Mouse (Mus musculus) kidney, embryonic 14.5 days (tissue): ENCODE measurements around the gene Ephb4. TPM values are rescaled to one million over a fixed set of nuclear protein-coding genes. Genes with fewer than 3 reads are reported as not detected.
A peak's percentile ranks its signal among the peaks of the same experiment; 100 is the strongest.

Experiments used
- ATAC-seq: fragments of 200-750 bp; cut with Nextera tagmentation; 2 replicates; pipeline ENCODE4 v1.8.0; 2017; ENCODE audit warnings: moderate number of reproducible peaks, mild to moderate bottlenecking, moderate TSS enrichment, moderate library complexity; ENCODE audit not compliant: low FRiP score, low TSS enrichment
- H3K27ac ChIP-seq: fragments of 300-500 bp; sonication (generic); 2 replicates; pipeline ENCODE4 v1.5.1; 2014; ENCODE audit warnings: low read depth, mild to moderate bottlenecking, low read length, moderate library complexity, mixed read lengths
- H3K27me3 ChIP-seq: fragments of 300-500 bp; sonication (generic); 2 replicates; pipeline ENCODE4 v1.6.1; 2014; ENCODE audit warnings: mild to moderate bottlenecking, low read length; ENCODE audit not compliant: control insufficient read depth, insufficient read depth
- H3K36me3 ChIP-seq: fragments of 300-500 bp; sonication (generic); 2 replicates; pipeline ENCODE4 v1.6.1; 2014; ENCODE audit warnings: low read length, mixed read lengths; ENCODE audit not compliant: control insufficient read depth, insufficient read depth
- H3K4me1 ChIP-seq: fragments of 300-500 bp; sonication (generic); 2 replicates; pipeline ENCODE4 v1.6.1; 2014; ENCODE audit warnings: low read length, mixed read lengths; ENCODE audit not compliant: control insufficient read depth, insufficient read depth
- H3K4me2 ChIP-seq: fragments of 300-500 bp; sonication (generic); replicated peaks from 2 replicates; pipeline ENCODE4 v1.6.1; 2014; ENCODE audit warnings: low read depth, mild to moderate bottlenecking, low read length
- H3K4me3 ChIP-seq: fragments of 300-500 bp; sonication (generic); 2 replicates; pipeline ENCODE4 v1.5.1; 2014; ENCODE audit warnings: mild to moderate bottlenecking, low read length
- H3K9ac ChIP-seq: fragments of 300-500 bp; sonication (generic); 2 replicates; pipeline ENCODE4 v1.6.1; 2014; ENCODE audit warnings: low read depth, mild to moderate bottlenecking, low read length, moderate library complexity
- H3K9me3 ChIP-seq: fragments of 300-500 bp; sonication (generic); 2 replicates; pipeline ENCODE4 v1.6.1; 2016; ENCODE audit warnings: low read length; ENCODE audit not compliant: control insufficient read depth
- WGBS: fragments of 180-500 bp; shearing (Covaris S2); extraction: QIAGEN DNeasy Blood & Tissue Kit; methylation state at CpG from one replicate; pipeline ENCODE4 v1.1.7; 2014; 5-methylcytosine and 5-hydroxymethylcytosine counted together
- polyA plus RNA-seq: library from polyadenylated mRNA; unstranded; fragments of >200 nt; fragmentation: Nextera tagmentation; extraction: Ambion mirVana; gene quantifications from 2 replicates; pipeline ENCODE4 v1.2.1, GENCODE M21; 2014

Gene Ephb4
- polyA plus RNA-seq, 1 experiment from 2014 or later: 58.9 TPM

DNA sequence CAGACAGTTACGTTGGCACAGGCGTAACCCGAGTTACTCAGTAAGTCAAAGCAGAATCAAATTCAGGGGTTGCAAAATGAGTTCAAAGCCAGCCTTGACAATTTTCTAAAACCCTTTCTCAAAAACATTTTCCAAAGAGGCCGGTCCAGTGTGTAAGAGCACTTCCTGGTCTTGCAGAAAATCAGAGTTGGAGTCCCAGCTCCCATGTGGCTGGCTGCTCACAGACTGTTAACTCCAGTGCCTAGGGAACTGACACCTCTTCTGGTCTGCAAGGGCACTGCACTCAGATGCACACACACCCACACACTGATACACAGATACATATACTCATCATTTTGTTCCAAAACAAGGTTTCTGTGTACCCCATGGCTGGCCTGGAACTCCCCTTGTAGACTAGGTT lies 41.6 kb upstream of the Ephb4 start:
- Histone ChIP-seq H3K4me1 (peaks cover 44% of the 10 kb centered on the region), H3K9ac (peak overlapping the region; percentile 96; the same call in 1 of the 2 replicates), H3K27ac (peak overlapping the region; percentile 92), H3K9me3 (peaks cover 7% of the 10 kb centered on the region; the same call in 1 of the 2 replicates), H3K4me3 (peak overlapping the region; percentile 85), H3K4me2 (peak overlapping the region; percentile 65), H3K27me3 (no peaks in the 10 kb centered on the region), H3K36me3 (peaks cover 59% of the 10 kb centered on the region)
- no peak for ATAC-seq
- 96% methylated on average over 4 of the region's 4 CpGs for WGBS

GRCm38 (mm10) chr5:137313466-137314192 lies 36.3 kb upstream of the Ephb4 start:
- Histone ChIP-seq H3K4me2 (peak overlapping the region; percentile 85), H3K27ac (peak overlapping the region; percentile 91), H3K9me3 (peaks cover 4% of the 10 kb centered on the region; the same call in 1 of the 2 replicates), H3K36me3 (peaks cover 36% of the 10 kb centered on the region), H3K4me3 (peak overlapping the region; percentile 68), H3K9ac (peak overlapping the region; percentile 74), H3K27me3 (no peaks in the 10 kb centered on the region), H3K4me1 (peaks cover 32% of the 10 kb centered on the region)
- peak; percentile 58; the same call in 1 of the 2 replicates for ATAC-seq
- WGBS: 2% methylated on average over 22 of the region's 22 CpGs

GRCm38 (mm10) chr5:137314193-137315083 lies 35.5 kb upstream of the Ephb4 start, which contains the start of gene Trip6:
Gene Trip6 (minus strand): TSS chr5:137314404.
- Histone ChIP-seq H3K27me3 (no peaks in the 10 kb centered on the region), H3K36me3 (peaks cover 28% of the 10 kb centered on the region), H3K9ac (peak within 1 kb of the TSS; percentile 74), H3K4me1 (peaks cover 32% of the 10 kb centered on the region), H3K4me3 (peak within 1 kb of the TSS; percentile 68), H3K4me2 (peak within 1 kb of the TSS; percentile 85), H3K27ac (peak within 1 kb of the TSS; percentile 94), H3K9me3 (no peaks in the 10 kb centered on the region)
- WGBS: 13% methylated on average over 30 of the region's 30 CpGs
- ATAC-seq: peak; percentile 96

- peak; percentile 22 for ATAC-seq
- H3K27ac ChIP-seq: peak overlapping the region; percentile 94; the same call in 1 of the 2 replicates
- peak overlapping the region; percentile 74; the same call in 1 of the 2 replicates for H3K9ac ChIP-seq
- H3K4me2 ChIP-seq: peak overlapping the region; percentile 85
- 46% methylated on average over 30 of the region's 30 CpGs for WGBS
- no peaks in the 10 kb centered on the region for H3K27me3 ChIP-seq
- H3K4me3 ChIP-seq: no peak overlapping the region
- H3K36me3 ChIP-seq: peaks cover 20% of the 10 kb centered on the region
- H3K4me1 ChIP-seq: peaks cover 32% of the 10 kb centered on the region
- H3K9me3 ChIP-seq: no peaks in the 10 kb centered on the region
These were observed 34.6 kb upstream of the Ephb4 start for GRCm38 (mm10) chr5:137315084-137315903.

DNA sequence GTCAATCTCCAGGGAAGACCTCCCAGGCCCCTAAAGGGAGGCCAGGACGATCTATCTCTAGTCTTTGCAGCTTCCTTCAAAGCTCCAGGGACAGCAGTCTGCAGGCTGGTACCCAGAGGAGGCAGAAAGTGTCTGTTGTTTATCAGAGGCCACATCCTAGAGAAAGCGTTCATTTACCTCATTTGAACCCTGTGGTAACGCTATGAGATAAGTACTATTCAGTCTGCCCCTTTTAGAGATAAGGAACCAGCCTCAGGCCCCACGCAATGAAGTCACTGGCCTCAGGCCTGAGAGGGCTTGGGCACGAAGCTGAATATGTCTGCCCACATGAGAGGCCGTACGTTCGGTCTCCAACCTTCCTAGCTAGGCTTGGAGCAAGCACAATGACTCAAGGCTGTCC lies 32.5 kb upstream of the Ephb4 start:
- no peak overlapping the region for H3K27ac ChIP-seq
- WGBS: 90% methylated on average over 8 of the region's 8 CpGs
- no peak overlapping the region for H3K4me2 ChIP-seq
- no peak overlapping the region for H3K9ac ChIP-seq
- no peak overlapping the region for H3K4me3 ChIP-seq
- peaks cover 26% of the 10 kb centered on the region for H3K4me1 ChIP-seq
- ATAC-seq: no peak
- H3K27me3 ChIP-seq: no peaks in the 10 kb centered on the region
- H3K9me3 ChIP-seq: no peaks in the 10 kb centered on the region
- H3K36me3 ChIP-seq: peaks cover 2% of the 10 kb centered on the region; the same call in 1 of the 2 replicates

GRCm38 (mm10) chr5:137318570-137318969 lies 31.3 kb upstream of the Ephb4 start:
- peaks cover 15% of the 10 kb centered on the region for H3K4me1 ChIP-seq
- H3K27me3 ChIP-seq: no peaks in the 10 kb centered on the region
- ATAC-seq: no peak
- H3K36me3 ChIP-seq: peaks cover 2% of the 10 kb centered on the region; the same call in 1 of the 2 replicates
- H3K27ac ChIP-seq: no peak overlapping the region
- H3K9ac ChIP-seq: no peak overlapping the region
- no peaks in the 10 kb centered on the region for H3K9me3 ChIP-seq
- no peak overlapping the region for H3K4me3 ChIP-seq
- no peak overlapping the region for H3K4me2 ChIP-seq
- WGBS: 68% methylated on average over 1 of the region's 1 CpGs

DNA sequence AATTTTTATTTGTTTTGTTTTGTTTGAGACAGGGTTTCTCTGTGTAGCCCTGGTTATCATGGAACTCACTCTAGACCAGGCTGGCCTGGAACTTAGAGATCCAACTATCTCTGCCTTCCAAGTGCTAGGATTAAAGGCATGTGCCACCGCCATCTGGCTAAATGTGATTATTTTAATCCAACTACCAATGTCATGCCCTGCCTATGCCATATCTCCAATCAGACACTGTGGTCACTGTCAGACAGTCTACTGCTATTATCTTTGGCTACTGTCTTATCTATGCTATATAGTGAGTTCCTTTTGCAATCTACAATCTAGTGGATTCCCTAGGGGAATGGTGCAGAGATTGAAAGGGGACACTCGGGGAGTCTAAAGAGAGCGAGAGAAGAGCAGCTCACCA lies 28.9 kb upstream of the Ephb4 start:
- H3K27ac ChIP-seq: no peak overlapping the region
- H3K4me1 ChIP-seq: no peaks in the 10 kb centered on the region
- no peaks in the 10 kb centered on the region for H3K27me3 ChIP-seq
- H3K4me2 ChIP-seq: no peak overlapping the region
- no peak for ATAC-seq
- peaks cover 13% of the 10 kb centered on the region; the same call in 1 of the 2 replicates for H3K36me3 ChIP-seq
- no peaks in the 10 kb centered on the region for H3K9me3 ChIP-seq
- no peak overlapping the region for H3K4me3 ChIP-seq
- WGBS: 96% methylated on average over 3 of the region's 3 CpGs
- H3K9ac ChIP-seq: no peak overlapping the region

- no peak for ATAC-seq
These were observed 19.0 kb upstream of the Ephb4 start for GRCm38 (mm10) chr5:137330910-137331309.

More at GRCm38 (mm10) chr5:137330910-137331309, 19.0 kb upstream of the Ephb4 start:
- whole genome bisulfite sequencing: 93% methylated on average over 7 of the region's 7 CpGs
- Histone ChIP-seq H3K27ac (no peak overlapping the region), H3K27me3 (no peaks in the 10 kb centered on the region), H3K4me1 (peaks cover 11% of the 10 kb centered on the region), H3K4me3 (no peak overlapping the region), H3K36me3 (peaks cover under 1% of the 10 kb centered on the region; the same call in 1 of the 2 replicates), H3K9ac (no peak overlapping the region), H3K4me2 (no peak overlapping the region), H3K9me3 (no peaks in the 10 kb centered on the region)
